Comparison of ENCODE assay signal across 17 mouse cellular contexts in the genomic region with DNA sequence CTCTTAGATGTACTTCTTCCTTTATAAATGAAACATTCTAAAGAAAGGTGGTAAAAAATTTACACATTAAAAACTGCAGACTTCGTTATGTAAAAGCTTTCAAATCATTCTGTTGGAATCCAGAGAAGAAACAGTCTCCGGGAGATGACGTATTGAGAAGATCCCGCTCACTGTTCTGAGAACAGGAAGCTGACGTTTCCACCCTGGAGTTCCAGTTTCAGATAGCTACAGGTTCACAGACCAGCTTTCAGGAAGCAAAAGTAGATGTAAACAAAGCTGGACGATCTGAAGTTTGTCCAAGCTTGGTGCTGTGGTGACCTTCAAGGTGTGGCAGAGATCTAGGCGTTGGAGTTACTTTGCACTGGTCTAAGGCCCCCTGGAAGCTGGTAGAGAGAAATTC. TPM values are rescaled to one million over a fixed set of nuclear protein-coding genes. Genes with fewer than 3 reads are reported as not detected.
A peak's percentile ranks its signal among the peaks of the same experiment; 100 is the strongest.
DNase-seq lines count a peak whose midpoint lies in the region; ATAC-seq and TF ChIP-seq lines count a peak whose summit lies in the region.
"Had no signal": no experiment of that assay in that cellular context is flagged by ENCODE, and none has a peak within 500 bp of the region (broad histone marks: within the 10 kb centered on the region; RNA-seq: fewer than 3 reads in every experiment).

No protein-coding gene starts in this region.

- no peaks in the 10 kb centered on the region for H3K9me3 ChIP-seq in heart, embryonic 14.5 days (ENCODE audit: control insufficient read depth, low read length)
- no peaks in the 10 kb centered on the region for H3K9me3 ChIP-seq in heart, embryonic 12.5 days (replicated peaks)
- no peaks in the 10 kb centered on the region for H3K9me3 ChIP-seq in lung, postnatal 0 days (ENCODE audit: low read length)
- no peaks in the 10 kb centered on the region for H3K9me3 ChIP-seq in intestine, embryonic 15.5 days
- no peaks in the 10 kb centered on the region for H3K9me3 ChIP-seq in midbrain, postnatal 0 days (ENCODE audit: low read length)
- H3K9me3 ChIP-seq: embryonic facial prominence, embryonic 12.5 days; midbrain, embryonic 15.5 days; neural tube, embryonic 13.5 days had no signal

- 51% methylated on average over 7 of the region's 7 CpGs for WGBS in heart, embryonic 14.5 days
- 63% methylated on average over 7 of the region's 7 CpGs for WGBS in heart, embryonic 12.5 days
- WGBS in lung, postnatal 0 days: 49% methylated on average over 7 of the region's 7 CpGs
- 35% methylated on average over 7 of the region's 7 CpGs for WGBS in lung, adult 2 months
- WGBS in intestine, embryonic 15.5 days: 57% methylated on average over 7 of the region's 7 CpGs
- WGBS in midbrain, postnatal 0 days: 83% methylated on average over 7 of the region's 7 CpGs

- no peak for TF ChIP-seq EP300 in lung, postnatal 0 days (IDR thresholded peaks at IDR 0.05)

- DNase-seq in lung, postnatal 0 days (ENCODE audit: low spot score): peak; percentile 34
- DNase-seq in lung, adult 2 months: no peak
- peak; percentile 15 for DNase-seq in brain, adult 2 months (ENCODE audit: low read depth, low spot score)
- DNase-seq in midbrain, postnatal 0 days (ENCODE audit: low spot score): no peak
- DNase-seq: cerebellum, adult 11 months; cerebellum, postnatal 36 days; forebrain, postnatal 0 days; gastrocnemius, postnatal 14 days; liver; right cerebral cortex, postnatal 4 days had no signal

- no peak overlapping the region for H3K4me3 ChIP-seq in heart, embryonic 14.5 days (ENCODE audit: control insufficient read depth in 1 of 2, insufficient read depth in 1 of 2, low read depth in 1 of 2, low read length in 2 of 2)
- H3K4me3 ChIP-seq in heart, embryonic 12.5 days: no peak overlapping the region
- H3K4me3 ChIP-seq in lung, postnatal 0 days (ENCODE audit: low read depth, low read length): no peak overlapping the region
- H3K4me3 ChIP-seq in lung, adult 2 months (replicated peaks; ENCODE audit: extremely low read depth, low read depth, low read length): no peak overlapping the region
- H3K4me3 ChIP-seq in intestine, embryonic 15.5 days (replicated peaks): no peak overlapping the region
- H3K4me3 ChIP-seq in midbrain, postnatal 0 days (ENCODE audit: low read depth, low read length): no peak overlapping the region
- H3K4me3 ChIP-seq: embryonic facial prominence, embryonic 12.5 days; midbrain, embryonic 15.5 days; neural tube, embryonic 13.5 days had no signal

- 0 out of 2 replicates have a peak overlapping the region, but pooled peaks have one; percentile 12 for H3K4me2 ChIP-seq in heart, embryonic 14.5 days (ENCODE audit: low read length)
- no peak overlapping the region for H3K4me2 ChIP-seq in heart, embryonic 12.5 days
- H3K4me2 ChIP-seq in lung, postnatal 0 days (replicated peaks; ENCODE audit: low read depth, low read length): no peak overlapping the region; the same call in 1 of the 2 replicates
- no peak overlapping the region for H3K4me2 ChIP-seq in intestine, embryonic 15.5 days (replicated peaks)
- H3K4me2 ChIP-seq in midbrain, postnatal 0 days (ENCODE audit: low read depth, low read length, poor library complexity, severe bottlenecking): no peak overlapping the region
- H3K4me2 ChIP-seq: embryonic facial prominence, embryonic 12.5 days; midbrain, embryonic 15.5 days; neural tube, embryonic 13.5 days had no signal

- no peak for ATAC-seq in heart, embryonic 14.5 days (ENCODE audit: insufficient number of reproducible peaks, insufficient read depth, low FRiP score, low read depth)
- no peak for ATAC-seq in heart, embryonic 12.5 days (ENCODE audit: insufficient number of reproducible peaks, low FRiP score)
- ATAC-seq in lung, postnatal 0 days: 0 out of 2 replicates have a peak, but pooled peaks have one; percentile 28
- peak; percentile 91 for ATAC-seq in megakaryocyte, adult 5-6 weeks (ENCODE audit: poor library complexity, severe bottlenecking)
- ATAC-seq in intestine, embryonic 15.5 days: no peak
- ATAC-seq in midbrain, postnatal 0 days (ENCODE audit: low FRiP score): no peak
- ATAC-seq: forebrain, postnatal 0 days; midbrain, embryonic 15.5 days had no signal

- no peak for TF ChIP-seq CTCF in lung, postnatal 0 days (IDR thresholded peaks at IDR 0.05)
- TF ChIP-seq CTCF in lung, adult 2 months (IDR thresholded peaks at IDR 0.05; ENCODE audit: insufficient read depth, low read length): no peak
- no peak for TF ChIP-seq CTCF in midbrain, postnatal 0 days (IDR thresholded peaks at IDR 0.05)

- H3K27ac ChIP-seq in heart, embryonic 14.5 days (replicated peaks in 1 of 2; ENCODE audit: control insufficient read depth in 1 of 2, insufficient read depth in 1 of 2, low read depth in 2 of 2, low read length in 2 of 2): no peak overlapping the region
- H3K27ac ChIP-seq in heart, embryonic 12.5 days (ENCODE audit: poor library complexity, severe bottlenecking): no peak overlapping the region
- H3K27ac ChIP-seq in lung, postnatal 0 days (ENCODE audit: low read length): no peak overlapping the region
- H3K27ac ChIP-seq in intestine, embryonic 15.5 days: no peak overlapping the region
- no peak overlapping the region for H3K27ac ChIP-seq in midbrain, postnatal 0 days (ENCODE audit: low read depth, low read length)
- H3K27ac ChIP-seq: embryonic facial prominence, embryonic 12.5 days; midbrain, embryonic 15.5 days; neural tube, embryonic 13.5 days had no signal

- TF ChIP-seq POLR2A in lung, adult 2 months (IDR thresholded peaks at IDR 0.05; ENCODE audit: borderline replicate concordance, extremely low read depth, low read depth, low read length): no peak

- no peaks in the 10 kb centered on the region for H3K4me1 ChIP-seq in heart, embryonic 14.5 days (ENCODE audit: control insufficient read depth in 2 of 2, insufficient read depth in 2 of 2, low read length in 2 of 2)
- H3K4me1 ChIP-seq in heart, embryonic 12.5 days (replicated peaks): no peaks in the 10 kb centered on the region
- no peaks in the 10 kb centered on the region for H3K4me1 ChIP-seq in lung, postnatal 0 days (ENCODE audit: insufficient read depth, low read depth, low read length)
- peaks cover 2% of the 10 kb centered on the region; the same call in 1 of the 2 replicates for H3K4me1 ChIP-seq in lung, adult 2 months (ENCODE audit: control insufficient read depth, insufficient read depth, low read length)
- no peaks in the 10 kb centered on the region for H3K4me1 ChIP-seq in intestine, embryonic 15.5 days (replicated peaks)
- H3K4me1 ChIP-seq in midbrain, postnatal 0 days (ENCODE audit: insufficient read depth, low read length): no peaks in the 10 kb centered on the region
- H3K4me1 ChIP-seq: embryonic facial prominence, embryonic 12.5 days; neural tube, embryonic 13.5 days had no signal

- H3K9ac ChIP-seq in heart, embryonic 14.5 days (ENCODE audit: low read length): no peak overlapping the region
- no peak overlapping the region for H3K9ac ChIP-seq in heart, embryonic 12.5 days
- no peak overlapping the region for H3K9ac ChIP-seq in lung, postnatal 0 days (replicated peaks; ENCODE audit: low read depth)
- no peak overlapping the region for H3K9ac ChIP-seq in intestine, embryonic 15.5 days
- no peak overlapping the region for H3K9ac ChIP-seq in midbrain, postnatal 0 days (replicated peaks; ENCODE audit: low read length, poor library complexity, severe bottlenecking)
- H3K9ac ChIP-seq: embryonic facial prominence, embryonic 12.5 days; forebrain, postnatal 0 days; midbrain, embryonic 15.5 days; neural tube, embryonic 13.5 days had no signal

- H3K36me3 ChIP-seq in heart, embryonic 14.5 days (ENCODE audit: control insufficient read depth, insufficient read depth, low read length): no peaks in the 10 kb centered on the region
- H3K36me3 ChIP-seq in heart, embryonic 12.5 days: no peaks in the 10 kb centered on the region
- H3K36me3 ChIP-seq in lung, postnatal 0 days (ENCODE audit: insufficient read depth, low read length): no peaks in the 10 kb centered on the region
- H3K36me3 ChIP-seq in intestine, embryonic 15.5 days: no peaks in the 10 kb centered on the region
- no peaks in the 10 kb centered on the region for H3K36me3 ChIP-seq in midbrain, postnatal 0 days (ENCODE audit: insufficient read depth, low read length)
- H3K36me3 ChIP-seq: embryonic facial prominence, embryonic 12.5 days; midbrain, embryonic 15.5 days; neural tube, embryonic 13.5 days had no signal

- no peaks in the 10 kb centered on the region for H3K27me3 ChIP-seq in heart, embryonic 14.5 days (ENCODE audit: control insufficient read depth, insufficient read depth, low read length)
- H3K27me3 ChIP-seq in heart, embryonic 12.5 days (replicated peaks): no peaks in the 10 kb centered on the region
- no peaks in the 10 kb centered on the region for H3K27me3 ChIP-seq in lung, postnatal 0 days (replicated peaks; ENCODE audit: insufficient read depth, low read length)
- no peaks in the 10 kb centered on the region for H3K27me3 ChIP-seq in intestine, embryonic 15.5 days (replicated peaks)
- H3K27me3 ChIP-seq in midbrain, postnatal 0 days (ENCODE audit: insufficient read depth, low read length): no peaks in the 10 kb centered on the region
- H3K27me3 ChIP-seq: embryonic facial prominence, embryonic 12.5 days; midbrain, embryonic 15.5 days; neural tube, embryonic 13.5 days had no signal

RNA-seq across cellular contexts. Expression of gene Tbc1d5, which starts 41.9 kb away (rescaled TPM):
- polyA plus RNA-seq in heart, embryonic 14.5 days (2014; fragmentation: Nextera tagmentation; extraction: Ambion mirVana): 8.5 and 9.6 TPM in 2 replicates
- 10.8 and 11.3 TPM in 2 replicates for polyA plus RNA-seq in heart, embryonic 12.5 days (2016; fragmentation: Nextera tagmentation; extraction: Ambion mirVana)
- polyA plus RNA-seq in lung, postnatal 0 days (2015; fragmentation: Nextera tagmentation; extraction: Ambion mirVana): 3.9 and 5.6 TPM in 2 replicates
- polyA plus RNA-seq in lung, adult 2 months (2012; rRNA removed): 9.5 and 11.6 TPM in 2 replicates
- total RNA-seq in megakaryocyte, adult 5-6 weeks (2015): 44.5 and 51.3 TPM in 2 replicates
- 28.0 and 35.7 TPM in 2 replicates for total RNA-seq in megakaryocyte, adult 5-6 weeks (2017)
- polyA plus RNA-seq in intestine, embryonic 15.5 days (2015; fragmentation: Nextera tagmentation; extraction: Ambion mirVana): 10.5 and 11.3 TPM in 2 replicates
- 14.3 and 20.3 TPM in 2 replicates for total RNA-seq in midbrain, postnatal 0 days (2014; rRNA removed)
- 5.3 and 5.7 TPM in 2 replicates for polyA plus RNA-seq in midbrain, postnatal 0 days (2015; fragmentation: Nextera tagmentation; extraction: Ambion mirVana)

Comparison
In these comparisons a context has a peak if more than half of its experiments do, and no peak if none do; other contexts are left out.
1. DNase-seq: peak in lung, postnatal 0 days (single experiment) and brain, adult 2 months (single experiment); none in lung, adult 2 months (single experiment) and midbrain, postnatal 0 days (single experiment).
2. ATAC-seq: peak in lung, postnatal 0 days (single experiment) and megakaryocyte, adult 5-6 weeks (single experiment); none in heart, embryonic 14.5 days (single experiment), heart, embryonic 12.5 days (single experiment), intestine, embryonic 15.5 days (single experiment) and midbrain, postnatal 0 days (single experiment).